Mouse (Mus musculus) large intestine, adult 2 months (tissue): Measurements from ENCODE around the gene Adcy1. TPM values are rescaled to one million over a fixed set of nuclear protein-coding genes. Genes with fewer than 3 reads are reported as not detected.
A peak's percentile ranks its signal among the peaks of the same experiment; 100 is the strongest.

Experiments used
- DNase-seq: peaks from one replicate; pipeline ENCODE4 v3.0.0-alpha.2; 2012; ENCODE audit warnings: low read depth, low spot score
- WGBS: fragments of 180-500 bp; shearing (Covaris S2); methylation state at CpG from one replicate; pipeline ENCODE4 v1.1.7; 2018; 5-methylcytosine and 5-hydroxymethylcytosine counted together
- polyA plus RNA-seq: library from polyadenylated mRNA; depleted of rRNA; stranded (reverse); fragments of >200 nt; gene quantifications from 2 replicates; pipeline ENCODE4 v1.2.3, GENCODE M21; 2012

Gene Adcy1
- polyA plus RNA-seq, 1 experiment, result 0.31 TPM

DNA sequence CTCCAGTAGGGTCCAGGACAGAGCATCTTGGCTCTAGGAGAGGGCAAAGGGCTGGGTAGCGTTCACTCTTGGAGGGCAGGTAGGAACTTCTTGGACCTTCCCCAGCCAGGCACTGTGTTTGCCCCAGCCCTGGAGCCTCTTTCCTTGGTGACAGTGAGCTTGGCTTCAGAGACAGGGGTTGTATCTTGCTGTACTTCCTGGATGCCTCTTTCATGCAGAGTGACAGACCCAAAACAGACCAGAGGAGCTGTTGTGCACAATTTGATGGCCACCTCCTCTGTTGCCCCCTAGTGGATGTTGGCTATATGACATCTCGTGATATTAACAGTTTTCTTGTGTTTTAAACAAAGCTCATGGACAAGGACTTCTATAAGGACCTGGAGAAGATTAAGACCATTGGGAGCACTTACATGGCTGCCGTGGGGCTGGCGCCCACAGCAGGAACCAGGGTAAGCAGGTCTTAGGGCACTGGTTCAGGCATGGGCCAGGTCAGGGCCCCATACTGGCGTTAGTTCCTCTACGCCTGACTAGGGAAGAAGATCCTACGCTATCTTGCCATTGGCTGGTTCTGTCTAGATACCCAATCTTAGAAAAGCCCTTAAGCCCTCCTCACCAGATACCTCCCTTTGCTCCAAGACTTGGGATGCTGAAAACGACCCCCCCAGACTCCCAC, 98.3 kb downstream of the Adcy1 start:
- DNase-seq, result no peak
- WGBS, result 76% methylated on average over 8 of the region's 8 CpGs

GRCm38 (mm10) chr11:7164416-7164815, 101.1 kb downstream of the Adcy1 start:
- 78% methylated on average over 4 of the region's 4 CpGs for WGBS
- DNase-seq, result no peak

GRCm38 (mm10) chr11:7169645-7170044, 106.4 kb downstream of the Adcy1 start:
- DNase-seq, result no peak
- 86% methylated on average over 1 of the region's 1 CpGs for WGBS

- no peak for DNase-seq
- 55% methylated on average over 6 of the region's 6 CpGs for WGBS
These were observed 110.4 kb downstream of the Adcy1 start for GRCm38 (mm10) chr11:7173664-7174063.

DNA sequence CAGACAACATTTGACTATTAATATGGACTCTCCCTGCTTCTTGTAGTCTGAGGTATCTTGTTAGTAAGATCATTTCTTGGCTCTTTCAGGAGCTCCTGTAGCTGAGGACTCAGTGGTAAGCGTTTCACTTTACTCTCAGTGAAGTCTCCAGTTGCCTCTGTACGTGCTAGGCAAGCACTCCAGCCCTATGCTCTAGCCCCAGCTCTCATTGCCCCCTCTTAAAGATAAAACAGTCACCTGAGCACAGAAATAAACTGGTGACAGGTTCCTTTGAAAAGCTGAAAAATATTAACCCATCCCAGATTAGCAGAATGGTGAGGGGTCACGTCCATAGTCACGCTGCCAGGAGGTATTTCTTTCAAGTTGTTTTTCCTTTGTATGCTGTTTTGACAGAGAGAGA, 115.4 kb downstream of the Adcy1 start:
- WGBS, result 38% methylated on average over 4 of the region's 4 CpGs
- no peak for DNase-seq

GRCm38 (mm10) chr11:7179276-7179675, 116.0 kb downstream of the Adcy1 start:
- WGBS, result 43% methylated on average over 2 of the region's 2 CpGs
- DNase-seq, result no peak

DNA sequence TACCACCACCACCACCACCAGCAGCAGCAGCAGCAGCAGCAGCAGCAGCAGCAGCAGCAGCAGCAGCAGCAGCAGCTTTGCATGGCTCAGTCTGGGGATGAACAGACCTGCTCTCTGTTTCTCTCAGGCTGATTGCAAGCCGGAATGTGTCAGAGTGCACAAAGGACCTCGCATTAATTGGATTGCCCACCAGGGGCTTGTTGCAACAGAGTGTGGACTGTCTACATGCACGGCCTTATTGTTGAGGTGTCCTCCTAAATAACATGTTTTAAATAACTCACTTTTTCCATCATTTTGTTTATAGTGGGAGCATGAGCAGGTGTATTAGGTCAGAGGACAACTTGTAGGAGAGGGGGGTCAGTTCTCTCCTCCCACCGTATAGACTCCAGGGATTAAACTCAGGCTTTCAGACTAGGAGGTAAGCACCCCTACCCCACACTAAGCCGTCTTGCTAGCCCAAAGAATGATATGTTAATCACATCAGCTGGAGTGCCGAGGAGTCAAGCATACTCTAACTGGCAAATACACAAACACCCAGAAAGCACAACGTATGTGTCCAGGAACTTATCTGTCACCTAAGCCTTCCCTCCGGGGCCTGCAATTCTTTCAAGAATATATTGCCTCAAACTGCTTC, 119.2 kb downstream of the Adcy1 start:
- DNase-seq, result no peak
- WGBS, result 63% methylated on average over 8 of the region's 8 CpGs

- WGBS, result 31% methylated on average over 1 of the region's 1 CpGs
- no peak for DNase-seq
These were observed 121.1 kb downstream of the Adcy1 start for GRCm38 (mm10) chr11:7184420-7184819.

GRCm38 (mm10) chr11:7187472-7187871, 124.2 kb downstream of the Adcy1 start:
- 48% methylated on average over 8 of the region's 8 CpGs for WGBS
- DNase-seq, result no peak

DNA sequence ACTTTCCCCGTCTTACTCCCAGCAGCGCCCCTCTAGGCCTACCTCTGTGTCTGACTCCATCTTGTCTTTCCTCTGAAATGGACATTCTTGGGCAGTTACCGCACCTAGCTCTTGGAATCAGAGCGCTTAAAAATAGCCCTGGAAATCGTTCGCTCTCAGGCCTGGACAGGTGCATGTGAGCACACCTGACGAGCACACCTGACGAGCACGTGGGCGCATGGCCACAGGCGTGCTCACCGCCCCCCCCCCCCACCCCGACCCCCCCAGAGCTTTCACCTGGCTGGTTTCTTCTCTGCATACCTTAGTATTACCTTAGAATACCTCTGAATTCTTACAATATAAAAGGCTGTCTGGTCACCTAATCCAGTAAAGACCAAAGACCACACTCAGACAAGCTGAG, 125.2 kb downstream of the Adcy1 start, which contains the start of gene Gm11985:
Gm11985 (minus strand) TSS at position 101 of the 400 bp plus-strand sequence.
- no peak for DNase-seq
- 85% methylated on average over 13 of the region's 13 CpGs for WGBS

- no peak for DNase-seq
- WGBS, result 55% methylated on average over 6 of the region's 6 CpGs
These were observed 129.4 kb downstream of the Adcy1 start for GRCm38 (mm10) chr11:7192710-7193109.

- no peak for DNase-seq
- WGBS, result 56% methylated on average over 9 of the region's 9 CpGs
These were observed 129.8 kb downstream of the Adcy1 start for GRCm38 (mm10) chr11:7193134-7193533.

DNA sequence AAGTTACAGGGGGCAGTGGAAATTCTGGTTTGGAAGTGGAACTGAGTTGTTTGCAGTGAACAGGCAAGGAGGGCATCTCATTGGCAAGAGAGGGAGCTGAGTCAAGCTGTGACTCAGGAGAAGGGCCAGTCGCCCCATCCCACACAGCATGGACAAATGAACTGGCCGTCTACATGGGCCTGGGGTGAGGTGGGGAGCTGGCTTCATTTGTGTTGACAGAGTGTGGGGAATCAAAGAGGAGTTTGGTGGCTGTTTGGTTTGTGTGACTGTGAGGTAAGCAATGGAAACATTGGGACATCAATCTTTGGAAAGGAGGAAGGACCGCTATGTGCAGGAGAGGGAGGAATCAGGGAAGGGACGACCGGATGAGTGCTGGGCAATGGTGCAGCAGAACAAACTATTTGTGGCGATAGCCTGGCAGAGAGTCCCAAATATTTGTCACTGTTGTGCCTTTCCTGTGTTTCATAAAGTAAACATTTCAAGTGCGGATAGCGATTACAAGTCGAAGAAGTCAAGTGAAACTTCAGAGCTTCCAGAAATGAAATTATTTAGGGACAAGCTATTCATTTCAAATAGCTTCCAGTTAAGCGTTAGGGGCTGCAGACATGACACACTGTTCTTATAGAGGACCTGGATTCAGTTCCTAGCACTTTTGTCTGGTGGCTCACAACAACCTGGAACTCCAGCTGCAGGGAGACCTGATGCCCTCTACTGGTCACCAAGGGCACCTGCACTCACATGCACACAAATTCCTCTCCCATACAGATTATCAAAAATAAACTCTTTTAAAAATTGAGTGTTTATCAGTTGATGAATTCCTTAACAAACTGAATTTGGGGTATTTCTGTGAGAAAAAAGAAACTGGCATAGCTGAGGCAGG, 131.4 kb downstream of the Adcy1 start:
- no peak for DNase-seq
- WGBS, result 84% methylated on average over 10 of the region's 10 CpGs

- DNase-seq, result no peak
- WGBS, result 72% methylated on average over 4 of the region's 4 CpGs
These were observed 132.0 kb downstream of the Adcy1 start for GRCm38 (mm10) chr11:7195312-7195685.

DNA sequence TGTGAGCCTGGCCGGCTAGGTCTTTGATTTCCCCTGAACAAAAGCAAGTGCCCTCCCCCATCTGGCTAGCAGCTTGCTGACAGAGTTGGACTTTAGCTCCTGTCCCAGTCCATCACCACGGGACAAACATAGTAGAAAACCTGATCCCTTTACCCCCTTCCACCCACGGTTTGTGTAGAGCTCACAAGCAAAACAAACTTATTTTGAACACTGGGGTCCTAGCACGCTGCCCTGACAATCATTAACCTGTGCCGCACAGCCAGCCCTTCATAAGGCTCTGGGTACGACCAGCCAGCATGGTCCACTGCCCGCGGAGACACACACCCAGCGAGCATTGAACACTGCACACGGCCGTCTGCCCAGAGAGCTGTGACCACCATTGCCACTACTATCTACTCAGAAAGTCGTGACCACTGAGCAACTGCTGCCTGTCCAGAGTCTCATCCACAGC, 134.2 kb downstream of the Adcy1 start, which contains the start of gene Igfbp1:
Igfbp1 (plus strand) TSS at position 292 of the 451 bp plus-strand sequence.
- 39% methylated on average over 12 of the region's 12 CpGs for WGBS

GRCm38 (mm10) chr11:7198006-7198405, 134.7 kb downstream of the Adcy1 start:
- DNase-seq, result no peak

More for the DNA sequence above, 134.2 kb downstream of the Adcy1 start, which contains the start of gene Igfbp1:
- no peak for DNase-seq

GRCm38 (mm10) chr11:7198481-7199256, 135.4 kb downstream of the Adcy1 start:
- 78% methylated on average over 10 of the region's 10 CpGs for WGBS
- no peak for DNase-seq

More at GRCm38 (mm10) chr11:7198006-7198405, 134.7 kb downstream of the Adcy1 start:
- WGBS, result 85% methylated on average over 19 of the region's 19 CpGs

DNA sequence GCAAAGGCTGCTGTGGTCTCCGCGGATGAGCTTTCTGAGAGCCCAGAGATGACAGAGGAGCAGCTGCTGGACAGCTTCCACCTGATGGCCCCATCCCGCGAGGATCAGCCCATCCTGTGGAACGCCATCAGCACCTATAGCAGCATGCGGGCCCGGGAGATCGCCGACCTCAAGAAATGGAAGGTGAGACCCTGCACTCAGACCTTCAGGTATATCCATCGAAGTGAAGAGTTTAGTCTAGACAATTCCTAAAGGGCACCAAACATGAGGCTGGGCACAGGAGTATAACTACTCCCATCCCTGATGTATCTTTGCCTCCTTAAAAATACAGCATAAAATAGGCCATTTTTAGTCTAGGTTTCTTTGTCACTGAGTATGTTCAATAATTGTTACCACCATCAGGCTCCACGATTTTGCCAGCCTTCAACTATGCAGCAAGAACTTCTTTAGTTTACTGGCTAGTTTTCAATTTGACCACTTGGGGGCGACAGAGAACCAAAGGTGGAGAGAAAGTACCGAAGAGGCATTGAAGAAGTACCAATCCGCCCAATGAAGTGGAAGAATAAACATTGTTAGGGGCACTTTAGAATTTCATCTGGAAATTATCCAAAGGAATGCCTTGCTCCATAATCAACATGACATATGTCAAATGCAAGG, 136.6 kb downstream of the Adcy1 start:
- WGBS, result 47% methylated on average over 14 of the region's 14 CpGs
- DNase-seq, result peak; percentile 53

- DNase-seq, result no peak
- 73% methylated on average over 9 of the region's 9 CpGs for whole genome bisulfite sequencing
These were observed 137.1 kb downstream of the Adcy1 start for GRCm38 (mm10) chr11:7200393-7200783.
